Mouse (Mus musculus) layer of hippocampus, adult 9-11 months (tissue): Measurements from ENCODE around the gene Pofut2.

Experiments used
- DNase-seq: peaks from one replicate; pipeline ENCODE4 v3.0.0; 2022

The Pofut2 gene

DNA sequence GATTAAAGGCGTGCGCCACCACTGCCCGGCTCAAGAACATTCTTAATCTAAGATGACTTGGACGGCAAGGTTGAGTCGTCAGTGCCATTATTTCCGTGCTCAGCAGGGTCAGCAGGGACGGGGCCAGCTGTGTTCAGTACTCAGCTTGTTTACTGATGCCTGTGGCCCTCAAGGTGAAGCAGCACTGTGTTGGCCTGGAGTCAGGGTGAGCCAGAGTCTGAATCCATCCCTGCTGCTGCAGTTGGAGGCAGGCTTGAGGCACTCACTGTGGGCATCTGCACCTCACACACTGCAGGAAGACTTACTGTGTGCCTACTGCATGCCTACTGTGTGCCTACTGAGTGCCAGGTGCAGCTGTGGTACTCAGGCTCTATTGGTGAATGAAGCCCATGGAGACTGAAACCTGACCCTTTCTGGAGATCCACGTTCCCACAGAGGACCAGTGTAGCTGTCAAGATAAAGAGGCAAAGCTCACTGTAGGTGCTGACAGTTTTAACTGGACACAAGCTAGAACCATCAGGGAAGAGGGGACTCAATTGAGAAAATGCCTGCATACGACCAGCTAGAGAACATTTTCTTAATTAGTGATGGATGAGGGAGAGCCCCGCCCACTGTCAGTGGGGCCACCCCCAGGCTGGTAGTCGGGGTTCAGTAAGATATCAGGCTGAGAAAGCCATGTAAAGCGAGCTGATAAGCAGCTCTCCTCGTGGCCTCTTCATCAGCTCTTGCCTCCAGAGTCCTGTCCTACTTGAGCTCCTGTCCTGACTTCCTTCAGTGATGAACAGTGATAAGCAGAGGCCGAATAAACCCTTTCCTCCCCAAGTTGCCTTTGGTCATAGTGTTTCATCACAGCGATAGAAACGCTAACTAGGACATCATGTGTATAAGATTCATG lies 26.9 kb upstream of the Pofut2 start:
- no peak for DNase-seq

DNA sequence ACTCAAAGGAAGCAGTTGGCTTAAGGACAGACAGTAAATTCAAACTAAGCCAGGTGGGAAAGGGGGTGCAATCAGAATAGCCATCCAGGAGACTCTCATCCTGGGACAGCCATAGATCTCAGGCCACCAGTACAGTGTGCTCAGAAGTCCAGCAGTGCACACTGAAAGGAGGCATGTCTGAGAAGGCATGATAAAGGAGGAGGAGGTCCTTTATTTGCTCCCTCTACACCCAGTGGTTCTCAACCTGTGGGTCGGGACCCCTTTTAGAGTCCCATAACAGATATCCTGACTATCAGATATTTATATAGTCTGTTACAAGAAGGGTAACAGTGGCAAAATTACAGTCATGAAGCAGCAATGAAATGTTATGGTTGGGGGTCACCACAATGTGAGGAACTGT lies 25.8 kb upstream of the Pofut2 start:
- no peak for DNase-seq

DNA sequence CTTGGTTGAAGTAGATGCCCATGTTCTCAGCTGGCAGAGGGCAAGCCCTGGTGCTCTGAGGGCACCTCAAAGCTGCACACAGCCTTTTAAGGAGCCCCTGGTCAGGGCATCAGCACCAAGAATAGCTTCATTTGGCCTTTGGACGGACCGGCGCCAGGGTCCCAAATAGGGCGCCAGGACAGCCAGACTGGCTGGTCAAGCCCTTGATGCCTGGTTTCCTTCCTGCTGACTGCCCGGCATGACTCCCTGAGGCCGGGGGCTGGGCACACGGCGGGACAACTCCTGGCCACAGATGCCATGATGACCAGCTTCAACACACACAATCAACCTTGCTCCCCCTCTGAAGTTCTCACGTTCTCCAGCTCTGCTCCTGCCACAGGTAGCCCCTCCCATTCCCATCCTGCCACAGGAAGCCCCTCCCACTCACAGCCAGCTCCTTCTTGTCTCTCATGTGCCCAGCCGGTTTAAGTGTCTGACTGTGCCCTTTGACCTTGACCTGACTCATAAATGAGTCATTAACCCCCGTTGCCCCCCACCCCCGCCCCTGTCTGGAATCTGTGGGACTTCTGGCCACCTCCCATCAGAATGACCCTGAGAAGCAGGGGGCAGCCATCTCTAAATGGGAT lies 23.9 kb upstream of the Pofut2 start:
- DNase-seq: no peak

DNA sequence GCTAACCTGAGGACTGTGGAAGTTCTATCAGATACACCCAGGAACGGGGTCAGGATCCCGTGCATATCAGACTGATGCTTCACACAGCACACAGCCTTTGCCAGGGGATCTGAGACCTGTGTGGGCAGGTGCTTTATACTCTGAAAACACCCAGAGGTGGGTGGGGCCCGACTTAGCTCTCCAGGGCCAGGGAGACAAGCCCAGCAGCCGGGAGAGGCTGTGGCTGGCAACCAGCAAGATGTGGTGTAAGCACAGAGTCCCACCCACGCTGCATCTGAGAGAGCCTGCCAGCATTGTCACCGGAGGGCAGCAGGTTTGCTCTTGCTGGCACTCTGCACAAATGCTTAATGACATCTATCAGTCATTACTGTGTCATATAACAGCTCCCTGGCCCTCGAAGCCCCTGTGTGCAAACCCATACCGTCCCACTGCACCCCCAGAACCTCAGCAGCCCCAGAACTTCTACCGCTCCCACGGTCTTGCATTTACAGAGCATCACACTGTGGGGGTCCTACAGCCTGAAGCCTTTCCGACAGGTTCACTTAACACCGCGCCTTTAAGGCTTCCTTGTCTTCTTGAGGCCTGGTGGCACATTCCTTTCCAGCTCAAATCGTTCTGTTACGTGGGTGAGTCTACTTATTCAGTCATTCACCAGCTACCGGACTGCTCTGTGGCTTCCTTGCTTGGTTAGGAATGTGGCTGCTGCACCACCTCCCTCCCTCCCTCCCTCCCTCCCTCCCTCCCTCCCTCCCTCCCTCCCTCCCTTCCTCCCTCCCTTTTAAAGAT lies 21.0 kb upstream of the Pofut2 start:
- no peak for DNase-seq

DNA sequence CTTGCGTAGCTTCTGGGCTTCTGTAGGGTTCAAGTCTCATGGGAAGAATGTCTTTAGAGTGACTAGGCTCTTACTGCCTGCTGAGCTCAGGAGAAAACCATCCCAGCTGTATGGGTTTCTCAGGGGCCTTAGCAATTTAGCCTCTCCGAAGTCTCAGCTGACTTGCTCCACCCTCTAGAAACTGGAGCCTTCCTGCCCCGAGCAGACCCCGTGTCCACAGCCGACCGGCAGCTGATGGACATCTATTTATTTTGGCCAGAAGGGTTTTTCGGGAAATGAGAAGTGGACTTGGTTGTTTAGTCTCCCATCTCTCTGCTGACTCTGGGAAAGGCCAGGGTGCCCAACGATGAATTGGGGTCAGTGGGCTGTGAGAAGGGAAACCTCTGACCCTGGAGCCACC lies 18.3 kb upstream of the Pofut2 start:
- no peak for DNase-seq

DNA sequence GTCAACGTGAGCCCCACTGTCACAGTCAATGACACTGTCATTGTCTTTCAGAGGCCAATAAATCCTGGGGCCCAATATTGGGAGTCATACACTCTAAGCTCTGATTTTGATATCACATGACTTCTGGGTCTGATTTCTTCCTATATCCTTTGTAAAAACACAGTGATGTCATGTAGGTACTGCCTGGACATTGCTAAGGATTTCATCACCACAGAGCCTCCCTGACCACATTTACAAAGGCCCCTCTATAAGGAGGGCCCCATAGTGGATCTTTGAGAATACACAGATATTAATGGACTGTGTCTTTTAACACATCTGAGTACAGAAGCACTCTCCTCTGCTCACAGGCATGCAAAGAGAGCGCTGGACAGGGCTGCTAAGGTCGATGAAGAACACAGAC lies 16.6 kb upstream of the Pofut2 start:
- DNase-seq: no peak

DNA sequence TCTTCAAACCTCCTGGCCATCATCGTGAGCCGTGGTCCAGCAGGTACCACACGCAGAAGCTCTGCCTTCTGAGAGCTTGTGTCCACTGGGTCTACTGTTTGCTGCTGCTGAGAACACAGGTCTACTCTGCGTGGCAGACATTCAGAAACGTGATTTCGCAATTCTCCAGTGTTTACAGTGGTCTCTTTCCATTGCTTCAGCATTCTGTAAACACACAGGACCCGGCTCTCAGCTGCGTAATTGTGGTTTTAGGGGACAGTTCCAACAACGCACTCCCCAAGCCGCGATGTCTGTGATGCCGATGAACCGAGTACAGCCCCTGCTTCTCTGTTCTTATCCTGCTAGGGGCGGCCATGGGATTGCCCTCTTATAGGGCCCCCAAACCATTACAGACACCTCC lies 16.1 kb upstream of the Pofut2 start:
- DNase-seq: no peak

DNA sequence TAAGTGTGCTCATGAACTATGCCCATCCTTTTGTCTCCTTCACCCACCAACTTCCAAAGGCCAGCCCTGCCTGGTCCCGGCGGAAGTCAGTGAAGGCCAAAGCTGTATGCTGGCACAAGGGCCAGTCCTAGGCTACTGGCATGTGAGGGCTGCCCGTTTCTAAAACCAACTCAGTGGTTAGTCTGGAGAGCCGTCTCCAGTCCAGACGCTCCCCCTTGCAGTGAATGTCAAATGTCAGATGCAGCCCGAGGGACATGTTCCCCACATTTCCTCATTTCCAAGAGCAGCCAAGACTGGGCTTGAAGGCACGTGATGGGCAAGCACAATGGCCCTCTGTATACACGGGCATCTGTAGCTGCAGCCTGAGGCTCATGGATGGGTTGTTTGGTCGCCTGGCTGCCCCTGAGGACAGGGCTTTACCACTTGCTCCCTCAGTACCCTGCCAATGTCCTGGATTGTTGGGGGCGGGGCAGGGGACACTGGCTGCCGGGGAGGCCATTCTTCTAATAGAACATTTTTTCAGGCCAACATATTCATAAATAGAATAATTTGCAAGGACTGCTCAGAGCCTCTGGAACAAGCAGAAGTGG lies 15.4 kb upstream of the Pofut2 start:
- DNase-seq: peak; percentile 38

DNA sequence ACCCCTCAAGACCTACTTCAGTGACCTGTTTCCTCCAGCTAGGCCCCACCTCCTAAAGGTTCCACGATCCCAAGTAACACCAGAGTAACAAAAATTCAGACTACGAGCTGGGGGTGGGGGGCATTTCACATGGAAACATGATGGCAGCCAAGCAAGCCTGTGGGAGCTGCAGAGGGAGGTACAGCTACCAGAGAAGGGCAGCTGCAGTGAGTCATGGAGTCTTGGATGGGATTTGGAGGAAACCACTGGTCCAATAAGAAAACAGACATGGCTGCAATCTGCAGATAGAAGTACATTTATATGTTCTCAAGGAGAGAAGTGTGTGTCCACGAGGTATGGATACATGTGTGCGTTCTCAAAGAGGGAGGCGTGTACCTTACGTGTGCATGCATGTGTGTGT lies 14.2 kb upstream of the Pofut2 start:
- no peak for DNase-seq

DNA sequence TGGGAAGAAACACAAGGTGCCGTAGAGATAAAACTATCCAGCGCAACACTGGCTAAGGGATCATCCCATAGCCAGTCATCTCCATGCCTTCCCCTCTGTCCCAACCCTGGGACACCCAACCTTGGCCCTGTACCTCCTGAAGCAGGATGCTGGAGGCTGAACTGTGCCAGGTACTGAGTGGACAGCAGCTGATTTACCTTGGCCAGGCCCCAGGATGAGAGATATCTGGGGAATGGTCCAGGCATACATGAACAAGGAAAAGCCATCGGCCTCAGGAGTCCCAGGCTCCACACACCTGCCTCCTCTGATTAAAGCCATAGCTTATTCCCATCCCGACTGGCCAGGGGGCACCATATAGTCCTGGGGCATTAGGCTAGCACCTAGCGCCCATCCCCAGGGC lies 12.0 kb upstream of the Pofut2 start:
- DNase-seq: no peak

DNA sequence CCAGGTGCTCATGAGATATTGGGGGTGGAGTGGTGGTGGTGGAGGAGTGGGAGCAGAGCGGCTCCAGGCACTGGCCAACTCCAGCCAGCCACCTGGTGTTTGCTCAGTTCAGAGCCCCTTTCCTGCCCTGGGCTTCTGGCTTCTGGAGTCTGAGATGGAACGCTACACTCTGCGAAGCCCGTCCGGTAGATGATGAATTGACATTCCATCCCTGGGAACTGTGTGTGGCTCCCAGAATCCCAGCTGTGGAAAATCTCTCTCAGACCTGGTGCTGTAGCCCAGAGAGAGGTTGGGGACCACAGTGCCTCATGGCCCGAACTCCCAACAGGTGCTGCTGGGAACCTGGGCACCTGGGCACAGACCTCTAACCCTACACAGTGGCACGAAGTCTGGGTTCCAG lies 11.3 kb upstream of the Pofut2 start:
- DNase-seq: no peak

DNA sequence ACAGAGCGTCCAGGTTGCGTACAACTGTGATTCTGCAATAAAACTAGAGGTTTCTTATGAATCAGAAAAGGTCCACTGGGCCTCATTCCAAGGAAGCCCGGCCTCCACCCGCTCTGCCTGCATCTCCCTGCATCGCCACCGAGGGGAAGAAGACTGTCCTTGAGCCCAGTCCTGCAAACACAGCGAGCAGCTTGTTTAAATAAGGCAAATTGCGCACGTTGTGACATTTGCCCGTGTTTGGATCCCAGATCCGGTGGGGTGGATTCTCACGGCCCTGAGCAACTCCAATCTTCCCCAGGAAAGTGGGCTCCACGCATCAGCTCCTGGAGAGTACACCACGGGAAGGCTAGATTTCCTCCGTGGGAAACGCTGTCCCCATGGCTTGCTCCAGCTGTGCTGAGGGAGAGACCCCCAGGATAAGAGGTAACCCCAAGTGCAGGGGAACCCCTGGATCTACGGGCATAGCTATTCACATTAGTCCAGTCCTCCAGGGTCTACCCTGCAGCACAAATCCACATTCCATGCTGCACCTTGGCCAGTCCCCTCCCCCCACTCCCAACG lies 7.7 kb upstream of the Pofut2 start:
- DNase-seq: no peak

DNA sequence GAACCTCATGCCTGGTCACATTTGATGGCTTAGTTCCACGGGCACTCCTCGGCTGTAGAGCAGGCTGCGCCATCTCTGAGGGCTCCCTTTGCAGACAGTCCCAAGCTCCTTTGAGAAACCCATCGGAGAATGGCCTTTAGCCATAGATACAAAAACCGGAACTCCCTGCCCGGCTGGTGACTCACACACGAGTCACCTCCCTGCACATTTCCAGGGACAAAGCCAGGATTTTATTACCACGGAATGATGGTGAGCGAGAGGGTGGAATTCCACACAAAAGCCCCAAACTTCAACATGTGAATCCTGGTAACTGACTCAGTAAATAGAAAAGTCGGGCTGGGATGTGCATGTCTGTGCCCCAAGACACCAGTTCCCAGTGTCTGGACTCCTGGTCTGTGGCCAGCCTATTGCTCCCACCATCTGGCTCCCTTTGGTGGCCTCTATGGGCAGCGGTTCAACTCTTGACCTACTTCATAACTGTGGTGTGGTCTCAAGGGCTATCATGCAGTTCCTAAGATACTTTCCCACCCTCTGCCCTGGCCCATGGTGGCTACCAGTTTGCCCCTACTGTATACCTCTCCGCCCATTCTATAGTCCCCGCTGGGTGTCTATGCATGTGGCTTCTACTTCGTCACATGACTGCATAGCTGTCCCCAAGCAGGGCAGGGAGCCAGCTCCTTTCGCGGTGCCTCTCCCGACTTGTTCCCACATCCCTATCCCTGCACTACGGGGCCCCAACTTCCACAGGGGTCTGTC lies 7.1 kb upstream of the Pofut2 start:
- no peak for DNase-seq

DNA sequence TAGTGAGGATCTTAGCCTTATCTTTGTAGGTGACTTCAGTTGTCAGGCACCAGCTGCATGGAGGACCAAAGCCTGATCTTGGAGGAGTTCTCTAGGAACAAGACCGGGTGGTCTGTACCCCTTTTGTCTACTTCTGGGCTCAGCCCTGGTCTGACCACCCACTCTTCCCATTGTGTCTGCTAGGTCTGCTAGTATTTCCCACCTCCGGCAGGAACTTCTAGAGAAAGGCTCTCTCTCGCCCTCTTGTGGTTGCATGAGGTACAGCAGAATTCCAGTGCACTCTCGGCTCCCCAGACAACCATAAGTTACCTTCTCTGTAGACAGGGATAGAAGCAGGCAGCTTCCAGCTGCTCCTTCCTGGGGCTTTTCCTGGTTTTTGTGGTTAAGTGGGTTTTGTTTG lies 6.2 kb upstream of the Pofut2 start:
- DNase-seq: peak; percentile 69

DNA sequence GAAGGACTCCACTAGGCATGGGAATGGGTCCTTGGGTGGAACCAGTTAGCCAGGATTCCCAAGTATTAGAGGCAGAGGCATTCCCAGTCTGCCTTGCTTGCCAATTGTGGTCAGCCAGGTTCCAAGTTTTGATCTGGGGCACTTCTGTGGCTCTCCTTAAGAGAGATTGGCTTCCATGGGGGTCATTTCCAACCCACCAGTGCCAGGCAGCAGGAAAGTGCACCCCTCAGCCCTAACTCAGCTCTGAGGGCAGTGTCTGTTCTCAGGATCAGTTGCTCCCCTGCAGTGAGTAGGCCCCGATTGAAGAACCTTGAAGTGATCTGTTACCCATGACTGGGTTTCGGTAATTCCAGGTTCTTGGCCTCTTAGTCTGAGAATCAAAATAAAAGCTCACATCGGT lies 3.8 kb upstream of the Pofut2 start:
- no peak for DNase-seq

DNA sequence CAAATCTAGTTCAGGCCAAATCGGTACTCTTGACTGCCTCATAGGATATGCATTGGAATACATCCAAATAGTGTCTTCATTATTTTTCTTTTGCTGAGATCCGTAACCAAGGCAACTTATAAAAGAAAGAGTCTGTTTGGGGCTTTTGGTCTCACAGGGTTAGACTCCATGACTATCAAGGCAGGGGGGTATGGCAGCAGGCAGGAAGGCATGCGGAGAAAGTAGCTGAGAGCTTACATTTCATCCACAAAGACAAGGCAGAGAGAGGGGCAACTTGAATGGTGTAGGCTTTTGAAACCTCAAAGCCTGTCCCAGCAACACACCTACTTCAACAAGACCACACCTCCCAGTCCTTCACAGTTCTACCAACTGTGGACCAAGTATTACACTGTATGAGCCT lies 3.3 kb upstream of the Pofut2 start:
- DNase-seq: no peak

DNA sequence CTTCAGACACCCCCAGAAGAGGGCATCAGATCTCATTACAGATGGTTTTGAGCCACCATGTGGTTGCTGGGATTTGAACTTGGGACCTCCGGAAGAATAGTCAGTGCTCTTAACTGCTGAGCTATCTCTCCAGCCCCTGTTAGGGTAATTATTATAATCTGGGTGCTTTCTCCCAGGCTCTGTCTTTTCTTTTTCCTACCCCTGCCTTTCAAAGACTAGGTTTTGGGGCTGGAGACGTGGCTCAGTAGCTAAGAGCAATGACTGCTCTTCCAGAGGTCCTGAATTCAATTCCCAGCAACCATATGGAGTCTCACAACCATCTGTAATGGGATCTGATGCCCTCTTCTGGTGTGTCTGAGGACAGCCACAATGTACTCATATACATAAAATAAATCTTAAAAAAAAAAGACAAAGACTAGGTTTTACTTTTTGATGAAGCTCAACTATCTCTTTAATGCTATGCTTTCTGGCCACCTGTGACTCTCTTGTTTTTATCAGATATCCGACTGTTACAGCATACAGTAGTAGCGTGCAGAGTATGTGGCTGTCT lies 902 bp upstream of the Pofut2 start:
- DNase-seq: no peak

DNA sequence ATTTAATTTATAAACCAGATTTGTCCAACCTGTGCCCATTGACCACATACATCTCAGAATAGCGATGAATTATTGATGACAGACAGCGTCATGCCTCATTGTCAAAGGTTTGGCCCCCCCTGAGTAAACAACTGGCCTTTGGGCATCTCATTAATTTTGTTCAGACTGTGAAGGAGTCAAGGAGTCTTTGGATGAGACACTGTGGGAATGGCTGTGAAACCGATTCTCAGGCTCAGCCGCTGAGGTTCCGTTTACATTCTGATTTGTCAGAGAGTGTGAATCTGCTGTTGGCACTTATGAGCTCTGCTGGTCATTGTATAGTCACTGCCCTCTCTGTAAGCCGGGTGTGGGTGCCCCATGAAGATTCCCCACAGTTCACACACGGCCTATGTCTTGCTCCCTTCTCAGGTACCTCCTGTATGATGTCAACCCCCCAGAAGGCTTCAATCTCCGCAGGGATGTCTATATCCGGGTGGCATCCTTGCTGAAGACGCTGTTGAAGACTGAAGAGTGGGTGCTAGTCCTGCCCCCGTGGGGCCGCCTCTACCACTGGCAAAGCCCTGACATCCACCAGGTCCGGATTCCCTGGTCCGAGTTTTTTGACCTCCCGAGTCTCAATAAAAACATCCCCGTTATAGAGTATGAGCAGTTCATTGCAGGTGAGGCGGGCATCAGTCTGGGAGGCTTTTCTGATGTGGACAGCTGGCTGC lies 1.3 kb downstream of the Pofut2 start:
- no peak for DNase-seq

DNA sequence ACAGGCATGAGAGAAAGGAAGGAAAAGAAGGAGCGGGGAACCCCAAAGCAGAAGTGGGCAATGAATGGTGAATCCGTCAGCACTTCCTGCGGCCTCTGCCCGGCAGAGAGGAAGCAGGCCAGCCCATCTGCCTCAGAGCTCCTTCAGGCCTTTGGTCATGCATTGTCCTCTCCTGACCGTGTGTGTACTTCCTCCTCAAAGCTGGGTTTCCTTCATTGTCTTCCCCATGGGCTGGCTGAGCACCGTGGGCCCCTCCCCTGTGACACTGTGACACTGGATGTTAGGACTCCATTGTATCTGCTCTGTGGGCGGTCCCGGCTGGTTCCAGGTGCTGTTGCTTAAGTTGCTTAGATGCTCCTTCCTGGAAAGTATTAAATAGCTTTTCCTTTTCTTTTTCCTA lies 7.3 kb downstream of the Pofut2 start:
- peak; percentile 72 for DNase-seq

DNA sequence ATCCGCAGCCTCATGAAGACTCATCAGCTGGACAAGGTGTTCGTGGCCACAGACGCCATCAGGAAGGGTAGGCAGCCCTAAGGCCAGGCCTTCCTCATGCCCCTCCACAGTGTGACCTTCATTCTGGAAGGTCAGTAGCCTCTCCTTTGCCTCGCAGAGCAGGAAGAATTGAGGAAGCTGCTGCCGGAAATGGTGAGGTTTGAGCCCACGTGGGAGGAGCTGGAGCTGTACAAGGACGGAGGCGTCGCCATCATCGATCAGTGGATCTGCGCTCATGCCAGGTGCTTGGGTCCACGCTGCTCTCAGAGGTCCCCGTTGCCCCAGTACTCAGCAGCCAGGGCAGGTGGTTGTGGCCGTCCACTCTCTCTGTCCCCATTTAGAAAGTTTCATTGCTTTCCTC lies 8.0 kb downstream of the Pofut2 start:
- no peak for DNase-seq

DNA sequence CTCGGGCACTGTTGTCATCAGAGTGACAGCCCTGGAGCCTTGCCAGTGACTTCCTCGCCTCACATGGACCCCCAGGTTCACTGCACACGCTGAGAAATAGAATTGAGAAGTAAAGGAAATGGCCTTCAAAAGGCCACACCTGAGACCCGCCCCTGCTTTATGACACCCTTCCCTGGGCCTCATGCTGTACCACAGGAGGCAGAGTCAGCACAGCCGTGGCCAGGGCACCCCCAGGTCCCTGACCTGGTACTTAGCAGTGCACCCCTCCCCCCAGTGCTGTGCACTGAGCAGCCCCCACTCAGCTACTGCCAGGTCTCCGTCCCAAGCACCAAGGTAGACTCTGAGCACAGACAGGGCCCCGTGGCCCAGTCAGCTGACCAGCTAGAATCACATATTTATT lies 10.1 kb downstream of the Pofut2 start:
- no peak for DNase-seq
